9 mouse cellular contexts compared by ENCODE assay signal in genomic region chr15:85654791-85655190, GRCm38 (mm10).
DNase-seq lines count a peak whose midpoint lies in the region; ATAC-seq lines count a peak whose summit lies in the region.
"Had no signal": no experiment of that assay in that cellular context is flagged by ENCODE, and none has a peak within 500 bp of the region (broad histone marks: within the 10 kb centered on the region; RNA-seq: fewer than 3 reads in every experiment).

No protein-coding gene starts in this region.

- no peaks in the 10 kb centered on the region for H3K9me3 ChIP-seq in midbrain, embryonic 16.5 days (replicated peaks; ENCODE audit: control insufficient read depth, low read length, poor library complexity, severe bottlenecking)
- H3K9me3 ChIP-seq: liver, embryonic 15.5 days had no signal

- peak overlapping the region; percentile 30; the same call in 1 of the 2 replicates for H3K9ac ChIP-seq in midbrain, embryonic 16.5 days (ENCODE audit: low read depth, low read length)
- H3K9ac ChIP-seq: liver, embryonic 15.5 days had no signal

- H3K27ac ChIP-seq in midbrain, embryonic 16.5 days (ENCODE audit: low read length): peak overlapping the region; percentile 98

- H3K36me3 ChIP-seq in midbrain, embryonic 16.5 days (ENCODE audit: control insufficient read depth, insufficient read depth, low read length): no peaks in the 10 kb centered on the region
- H3K36me3 ChIP-seq: liver, embryonic 15.5 days had no signal

- H3K27me3 ChIP-seq in midbrain, embryonic 16.5 days (ENCODE audit: control insufficient read depth, insufficient read depth, low read depth, low read length): peaks cover 19% of the 10 kb centered on the region

- H3K4me1 ChIP-seq in midbrain, embryonic 16.5 days (ENCODE audit: control insufficient read depth, insufficient read depth, low read length): peaks cover 29% of the 10 kb centered on the region
- H3K4me1 ChIP-seq: liver, embryonic 15.5 days had no signal

- peak overlapping the region; percentile 64 for H3K4me2 ChIP-seq in midbrain, embryonic 16.5 days (ENCODE audit: low read length)
- H3K4me2 ChIP-seq: liver, embryonic 15.5 days had no signal

- peak; percentile 73 to 76 for DNase-seq in cerebellum, postnatal 10 days
- no peak for DNase-seq in cerebellum, adult 11 months
- DNase-seq in left cerebral cortex, postnatal 4 days: peak; percentile 29
- DNase-seq in left cerebral cortex, postnatal 25 days (ENCODE audit: low spot score in 2 of 2): no peak
- peak; percentile 55 for DNase-seq in cerebellum, postnatal 25 days
- no peak for DNase-seq in urinary bladder, adult 2 months (ENCODE audit: low spot score)

- no peak overlapping the region for H3K4me3 ChIP-seq in midbrain, embryonic 16.5 days (ENCODE audit: low read depth, low read length)
- H3K4me3 ChIP-seq: liver, embryonic 15.5 days had no signal

- intact Hi-C loops in left cerebral cortex, postnatal 4 days (cut with DNase I): no loop called here
- intact Hi-C loops in left cerebral cortex, postnatal 25 days (cut with DNase I): no loop called here

- WGBS in midbrain, embryonic 16.5 days: 81% methylated on average over 3 of the region's 3 CpGs

- ATAC-seq in midbrain, embryonic 16.5 days: no peak
- ATAC-seq in erythroblast, adult 5-6 weeks (replicated peaks; ENCODE audit: low FRiP score, poor library complexity, severe bottlenecking): no peak

Comparison
In these comparisons a context has a peak if more than half of its experiments do, and no peak if none do; other contexts are left out.
1. DNase-seq: peak in cerebellum, postnatal 10 days (2 of 2), left cerebral cortex, postnatal 4 days (single experiment) and cerebellum, postnatal 25 days (2 of 2); none in cerebellum, adult 11 months (single experiment), left cerebral cortex, postnatal 25 days (0 of 2) and urinary bladder, adult 2 months (single experiment).